Mouse (Mus musculus) kidney, postnatal 36 days (tissue): Measurements from ENCODE around the gene Reep3.
"Not testable (repeated sequence)": the region's sequence is repeated elsewhere in the genome, so short reads cannot be mapped to it uniquely, and the experiment has no call there.

Source experiments
- DNase-seq, 2 experiments: peaks; one replicate each; pipeline ENCODE4 v3.0.0; 2021 to 2022; ENCODE audit warnings: mixed read lengths in 2 of 2

Gene Reep3

GRCm38 (mm10) chr10:67096621-67097436 lies at the start of gene Reep3:
Reep3 (minus strand) TSS chr10:67096945.
- peak; percentile 78 to 92 for DNase-seq

GRCm38 (mm10) chr10:67145623-67146022 lies 48.9 kb upstream of the Reep3 start:
- no peak for DNase-seq

GRCm38 (mm10) chr10:67144269-67144668 lies 47.5 kb upstream of the Reep3 start:
- no peak for DNase-seq

GRCm38 (mm10) chr10:67143661-67144060 lies 46.9 kb upstream of the Reep3 start:
- peak; percentile 24 to 43 for DNase-seq

- no peak for DNase-seq
Observed at GRCm38 (mm10) chr10:67137437-67137836, 40.7 kb upstream of the Reep3 start.

GRCm38 (mm10) chr10:67134322-67134721 lies 37.6 kb upstream of the Reep3 start:
- no peak for DNase-seq

- no peak for DNase-seq
Observed at GRCm38 (mm10) chr10:67131709-67132108, 35.0 kb upstream of the Reep3 start.

- DNase-seq, result peak in 1 of 2 experiments; percentile 40
Observed at GRCm38 (mm10) chr10:67129531-67129930, 32.8 kb upstream of the Reep3 start.

GRCm38 (mm10) chr10:67126859-67127758 lies 30.4 kb upstream of the Reep3 start:
- peak in 1 of 2 experiments; percentile 63 for DNase-seq

- peak; percentile 53 to 69 for DNase-seq
Observed at GRCm38 (mm10) chr10:67126061-67126858, 29.5 kb upstream of the Reep3 start.

GRCm38 (mm10) chr10:67124156-67124555 lies 27.4 kb upstream of the Reep3 start:
- no peak for DNase-seq

- no peak for DNase-seq
Observed at GRCm38 (mm10) chr10:67123756-67124155, 27.0 kb upstream of the Reep3 start.

- DNase-seq, result no peak
Observed at GRCm38 (mm10) chr10:67120640-67121039, 23.9 kb upstream of the Reep3 start.

- DNase-seq, result peak in 1 of 2 experiments; percentile 35
Observed at GRCm38 (mm10) chr10:67120180-67120579, 23.4 kb upstream of the Reep3 start.

GRCm38 (mm10) chr10:67119291-67119690 lies 22.5 kb upstream of the Reep3 start:
- no peak for DNase-seq

- DNase-seq, result peak; percentile 59 to 70
Observed at GRCm38 (mm10) chr10:67116251-67116650, 19.5 kb upstream of the Reep3 start.

GRCm38 (mm10) chr10:67115666-67116091 lies 18.9 kb upstream of the Reep3 start:
- no peak for DNase-seq

- no peak for DNase-seq
Observed at GRCm38 (mm10) chr10:67115115-67115514, 18.4 kb upstream of the Reep3 start.

- DNase-seq, result no peak
Observed at GRCm38 (mm10) chr10:67113833-67114232, 17.1 kb upstream of the Reep3 start.

- not testable (repeated sequence) for DNase-seq
Observed at GRCm38 (mm10) chr10:67112967-67113366, 16.2 kb upstream of the Reep3 start.

- DNase-seq, result no peak
Observed at GRCm38 (mm10) chr10:67111799-67112177, 15.0 kb upstream of the Reep3 start.

- DNase-seq, result no peak
Observed at GRCm38 (mm10) chr10:67111044-67111798, 14.5 kb upstream of the Reep3 start.
